Mouse (Mus musculus) splenic B cell, adult 2 months (primary cell): ENCODE data around the gene Gm11559.
"Not testable (repeated sequence)": the region's sequence is repeated elsewhere in the genome, so short reads cannot be mapped to it uniquely, and the experiment has no call there.

Source experiments
- DNase-seq: peaks from one replicate; pipeline ENCODE4 v3.0.0-alpha.2; 2011; ENCODE audit warnings: low read depth, low spot score
- H3K27me3 ChIP-seq: 2 replicates; pipeline ENCODE4 v1.6.1; 2012; ENCODE audit warnings: mild to moderate bottlenecking, low read length, moderate library complexity, mixed read lengths; ENCODE audit not compliant: control insufficient read depth, poor library complexity, insufficient read depth, severe bottlenecking
- H3K36me3 ChIP-seq: 2 replicates; pipeline ENCODE4 v1.6.1; 2012; ENCODE audit warnings: mild to moderate bottlenecking, low read length, moderate library complexity, mixed read lengths; ENCODE audit not compliant: control insufficient read depth, poor library complexity, insufficient read depth, severe bottlenecking

Gm11559 gene

DNA sequence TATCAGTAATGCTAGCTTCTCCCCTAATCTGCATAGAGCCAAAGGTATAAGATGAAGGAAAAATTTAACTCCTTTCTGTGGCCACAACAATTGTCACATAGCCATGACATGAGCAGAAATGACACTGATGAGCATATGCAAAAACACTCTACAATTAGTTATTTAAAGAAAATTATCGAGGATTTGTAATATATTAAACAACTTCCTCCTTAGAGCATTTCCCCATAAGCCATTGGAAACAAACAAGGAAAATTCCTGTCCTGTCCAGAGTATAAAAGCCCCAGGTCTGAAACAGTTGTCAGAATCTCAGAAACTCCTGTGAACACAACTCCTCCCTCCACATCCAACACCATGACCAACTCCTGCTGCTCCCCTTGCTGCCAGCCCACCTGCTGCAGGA is at the start of gene Gm11559:
Gm11559 (plus strand) TSS at position 301 of the 400 bp plus-strand sequence.
- H3K36me3 ChIP-seq, DNase-seq, H3K27me3 ChIP-seq: not testable (repeated sequence)

DNA sequence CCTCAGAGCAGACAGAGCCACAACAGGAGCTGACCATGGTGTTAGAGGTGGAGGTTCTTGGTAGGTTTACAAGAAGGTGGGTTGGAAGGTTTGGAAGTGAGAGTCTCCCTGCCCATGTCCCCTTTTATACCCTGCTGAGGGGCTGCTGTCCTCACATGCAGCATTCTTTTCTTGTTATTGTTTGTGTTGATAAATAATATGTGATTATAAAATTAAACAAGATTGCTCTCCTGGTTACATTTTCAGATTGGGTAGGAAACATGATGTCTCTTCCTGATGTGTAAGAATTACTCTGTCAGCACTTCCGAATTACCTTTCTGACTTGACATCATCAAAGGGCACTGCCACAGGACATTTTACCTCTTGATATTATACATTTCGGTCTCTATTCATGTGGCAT is 48.7 kb upstream of the Gm11559 start, which contains the start of gene Gm11564:
Gm11564 (minus strand) TSS at position 101 of the 400 bp plus-strand sequence.
- not testable (repeated sequence) for DNase-seq

DNA sequence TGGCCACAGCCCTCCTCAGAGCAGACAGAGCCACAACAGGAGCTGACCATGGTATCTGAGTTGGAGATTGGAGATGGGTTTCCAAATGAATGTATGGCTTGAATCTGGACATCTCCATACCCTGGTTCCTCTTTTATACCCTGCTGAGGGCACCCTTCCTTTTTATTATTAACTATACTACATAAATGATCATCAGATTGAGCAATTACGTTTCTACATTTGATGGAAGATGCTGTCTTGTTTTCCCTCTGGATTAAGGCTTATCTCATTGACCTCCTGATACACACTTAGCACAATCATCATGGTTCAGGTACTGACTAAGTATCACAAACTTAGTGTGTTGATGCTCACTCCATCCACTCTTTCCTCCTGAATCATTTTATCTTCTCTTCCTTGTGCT is 26.3 kb upstream of the Gm11559 start, which contains the start of gene 2300003K06Rik:
2300003K06Rik (minus strand) TSS at position 101 of the 400 bp plus-strand sequence.
- no peaks in the 10 kb centered on the region for H3K27me3 ChIP-seq
- DNase-seq, result no peak
- H3K36me3 ChIP-seq, result no peaks in the 10 kb centered on the region

More for the DNA sequence above, 48.7 kb upstream of the Gm11559 start, which contains the start of gene Gm11564:
- H3K36me3 ChIP-seq, H3K27me3 ChIP-seq: not testable (repeated sequence)

DNA sequence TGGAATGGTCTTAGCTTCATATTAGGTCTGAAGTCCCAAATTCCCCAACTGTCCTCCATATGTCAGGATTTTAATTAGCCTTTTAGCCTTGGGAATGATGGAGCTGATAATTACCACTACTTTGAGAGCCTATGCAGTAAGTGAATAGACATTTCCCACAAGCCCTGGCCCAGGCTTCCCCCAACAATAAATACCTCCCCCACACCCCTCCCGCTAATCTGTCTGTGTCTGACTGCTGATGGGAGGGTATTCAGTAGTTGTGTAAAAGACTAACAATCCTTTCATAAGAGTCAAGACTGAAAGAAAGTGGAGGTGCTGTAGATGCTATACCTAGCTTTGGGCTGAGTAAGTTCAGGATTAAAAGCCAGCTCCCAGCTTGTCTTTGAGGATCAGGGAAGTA is 22.1 kb upstream of the Gm11559 start:
- H3K36me3 ChIP-seq, result no peaks in the 10 kb centered on the region
- no peaks in the 10 kb centered on the region for H3K27me3 ChIP-seq
- DNase-seq, result no peak

DNA sequence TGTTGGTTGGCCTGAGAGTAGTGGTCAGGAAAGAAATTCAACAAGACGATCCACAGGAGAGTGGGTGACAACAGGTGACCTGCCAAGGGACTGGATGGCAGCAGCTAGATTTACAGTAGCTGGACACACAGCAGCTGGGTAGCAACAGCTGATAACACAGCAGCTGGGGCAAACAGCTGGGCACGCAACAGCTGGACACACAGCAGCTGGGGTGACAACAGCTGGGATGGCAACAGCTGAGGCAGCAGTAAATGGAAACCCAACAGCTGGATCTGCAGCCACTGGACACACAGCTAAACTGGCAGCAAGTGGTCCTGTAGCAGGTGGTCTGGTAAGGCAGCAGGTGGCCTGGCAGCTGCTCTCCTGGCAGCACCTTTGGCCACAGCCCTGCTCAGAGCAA is 17.5 kb upstream of the Gm11559 start:
- no peaks in the 10 kb centered on the region for H3K36me3 ChIP-seq
- DNase-seq, result no peak
- no peaks in the 10 kb centered on the region for H3K27me3 ChIP-seq

DNA sequence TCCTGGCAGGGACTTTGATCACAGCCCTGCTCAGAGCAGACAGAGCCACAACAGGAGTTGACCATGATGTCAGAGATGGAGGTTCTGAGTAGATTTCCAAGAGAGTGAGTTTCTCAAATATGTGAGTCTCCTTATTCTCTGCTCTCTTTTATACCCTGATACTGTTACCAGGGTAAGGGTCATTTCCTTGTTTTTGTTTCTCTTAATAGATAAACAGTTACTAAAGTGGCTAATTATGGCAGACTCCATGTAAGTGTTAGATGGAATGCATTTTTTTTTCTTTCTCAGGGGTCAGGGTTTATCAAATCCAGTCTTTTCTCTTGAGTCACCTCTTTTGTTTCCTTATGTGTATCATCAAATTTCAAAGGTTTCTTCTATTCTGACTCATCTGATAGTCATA is 12.8 kb upstream of the Gm11559 start, which contains the start of gene Krtap4-16:
Krtap4-16 (minus strand) TSS at position 101 of the 400 bp plus-strand sequence.
- Histone ChIP-seq H3K27me3 (no peaks in the 10 kb centered on the region), H3K36me3 (no peaks in the 10 kb centered on the region)
- DNase-seq, result no peak

DNA sequence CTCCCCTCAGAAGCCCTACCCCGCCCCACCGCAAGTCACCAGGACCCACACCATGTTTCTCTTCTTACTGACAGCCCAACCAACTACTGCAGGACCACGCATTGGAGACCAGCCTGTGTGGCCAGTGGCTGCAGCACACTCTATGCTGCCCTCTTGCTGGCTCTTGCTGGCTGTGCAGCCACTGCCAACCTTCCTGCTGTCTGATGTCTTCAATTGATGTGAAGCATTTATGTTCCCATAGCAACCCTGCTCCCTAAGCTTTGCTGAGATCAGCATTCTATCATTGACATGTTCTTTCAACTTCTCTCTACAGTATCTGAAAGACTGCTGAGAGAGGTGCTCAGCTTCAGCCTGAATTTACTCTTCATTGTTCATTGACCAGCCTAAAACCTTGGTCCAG is 10.2 kb upstream of the Gm11559 start:
- Histone ChIP-seq H3K36me3 (no peaks in the 10 kb centered on the region), H3K27me3 (no peaks in the 10 kb centered on the region)
- DNase-seq, result no peak

DNA sequence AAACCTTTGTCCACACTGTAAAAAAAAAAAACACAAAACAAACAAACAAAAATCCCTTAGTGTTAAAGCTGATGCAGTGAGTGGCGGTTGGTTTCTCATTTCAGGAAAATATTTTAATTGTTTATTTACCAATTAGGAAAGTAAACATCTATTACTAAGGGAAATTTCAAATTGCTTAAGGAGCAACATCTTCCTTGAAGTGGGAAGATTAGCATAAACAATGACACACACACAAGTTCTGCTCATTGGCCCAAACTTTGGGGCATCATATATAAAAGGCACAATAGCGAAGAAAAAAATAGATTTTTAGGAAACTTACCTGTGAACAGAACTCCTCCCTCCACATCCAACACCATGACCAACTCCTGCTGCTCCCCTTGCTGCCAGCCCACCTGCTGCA is 6.7 kb upstream of the Gm11559 start, which contains the start of gene Gm11568:
Gm11568 (plus strand) TSS at position 301 of the 400 bp plus-strand sequence.
- Histone ChIP-seq H3K27me3 (no peaks in the 10 kb centered on the region), H3K36me3 (no peaks in the 10 kb centered on the region)
- DNase-seq, result no peak

DNA sequence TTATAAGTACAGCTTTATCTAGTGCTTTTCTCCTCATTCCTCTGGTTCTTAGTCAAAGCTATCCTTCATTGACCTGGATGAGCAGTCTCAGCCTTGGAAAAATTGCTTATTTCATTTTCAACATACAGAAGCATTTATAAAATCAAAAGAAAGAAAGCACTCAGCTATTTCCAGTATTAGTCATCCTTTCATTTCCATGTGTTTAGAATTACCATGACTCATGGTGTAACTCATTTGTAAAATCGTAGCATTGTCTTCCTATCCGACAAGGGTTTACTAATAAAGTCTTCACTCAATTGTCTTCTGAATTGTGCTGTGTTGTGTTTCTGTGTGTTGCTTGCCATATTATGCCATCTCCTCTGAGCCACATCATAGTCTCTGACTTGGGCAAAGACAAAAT is 5.5 kb upstream of the Gm11559 start:
- Histone ChIP-seq H3K36me3 (no peaks in the 10 kb centered on the region), H3K27me3 (no peaks in the 10 kb centered on the region)
- no peak for DNase-seq

DNA sequence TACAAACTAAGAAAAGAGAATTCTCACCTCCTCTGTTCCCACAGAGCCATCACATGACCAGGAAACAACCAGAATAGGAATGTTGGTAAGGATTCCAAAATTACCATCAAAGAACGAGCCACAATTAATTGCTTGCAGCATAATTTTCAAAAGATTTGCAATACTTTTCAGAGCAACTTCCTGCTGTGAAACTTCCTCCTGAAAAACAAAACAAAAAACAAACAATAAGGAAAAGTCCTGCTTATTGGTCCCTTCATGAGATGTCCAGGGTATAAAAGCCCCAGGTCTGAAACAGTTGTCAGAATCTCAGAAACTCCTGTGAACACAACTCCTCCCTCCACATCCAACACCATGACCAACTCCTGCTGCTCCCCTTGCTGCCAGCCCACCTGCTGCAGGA is 8.8 kb downstream of the Gm11559 start, which contains the start of gene Krtap9-1:
Krtap9-1 (plus strand) TSS at position 301 of the 400 bp plus-strand sequence.
- not testable (repeated sequence) for H3K27me3 ChIP-seq, H3K36me3 ChIP-seq, DNase-seq

DNA sequence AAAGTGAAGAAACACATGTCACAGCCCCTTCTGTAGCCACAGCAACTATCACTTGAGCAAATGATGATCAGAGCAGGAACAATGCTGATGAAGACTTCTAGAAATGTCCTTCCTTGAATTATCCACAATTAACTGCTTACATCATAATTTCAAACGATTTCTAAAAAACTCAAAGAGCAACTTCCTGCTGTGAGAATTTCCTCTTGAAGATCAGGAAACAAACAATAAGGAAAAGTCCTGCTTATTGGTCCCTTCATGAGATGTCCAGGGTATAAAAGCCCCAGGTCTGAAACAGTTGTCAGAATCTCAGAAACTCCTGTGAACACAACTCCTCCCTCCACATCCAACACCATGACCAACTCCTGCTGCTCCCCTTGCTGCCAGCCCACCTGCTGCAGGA is 14.6 kb downstream of the Gm11559 start, which contains the start of gene Gm11567:
Gm11567 (plus strand) TSS at position 301 of the 400 bp plus-strand sequence.
- not testable (repeated sequence) for H3K36me3 ChIP-seq, DNase-seq, H3K27me3 ChIP-seq

DNA sequence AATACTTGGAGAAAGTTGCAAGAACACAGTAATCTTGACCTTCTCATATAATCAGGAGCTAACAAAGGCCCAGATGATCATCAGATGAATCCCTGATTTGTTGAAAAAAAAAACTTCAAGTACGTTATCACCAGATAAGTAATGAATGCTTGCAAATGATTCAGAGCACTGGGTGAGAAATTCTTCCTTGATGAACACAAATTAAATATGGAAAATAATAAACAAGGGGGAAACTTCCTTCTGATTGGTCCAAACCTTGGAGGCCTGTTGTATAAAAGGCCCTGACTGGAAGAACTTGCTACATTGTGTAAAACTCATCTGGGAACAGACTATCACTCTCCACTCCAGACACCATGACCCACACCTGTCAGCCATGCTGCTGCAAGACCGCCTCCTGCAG is 43.3 kb downstream of the Gm11559 start, which contains the start of gene Krtap31-1:
Krtap31-1 (plus strand) TSS at position 301 of the 400 bp plus-strand sequence.
- Histone ChIP-seq H3K36me3 (no peaks in the 10 kb centered on the region), H3K27me3 (no peaks in the 10 kb centered on the region)
- no peak for DNase-seq

DNA sequence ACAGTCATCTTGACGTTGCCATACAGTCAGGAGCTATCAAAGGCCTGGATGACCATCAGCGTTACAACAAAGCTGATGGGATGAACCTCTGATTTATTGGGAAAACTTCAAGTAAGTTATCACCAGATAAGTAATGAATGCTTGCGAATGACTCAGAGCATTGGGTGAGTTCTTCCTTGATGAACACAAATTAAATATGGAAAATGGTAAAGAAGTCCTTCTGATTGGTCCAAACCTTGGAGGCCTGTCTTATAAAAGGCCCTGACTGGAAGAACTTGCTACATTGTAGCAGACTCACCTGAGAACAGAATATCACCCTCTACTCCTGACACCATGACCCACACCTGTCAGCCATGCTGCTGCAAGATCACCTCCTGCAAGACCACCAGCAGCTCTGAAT is 50.2 kb downstream of the Gm11559 start, which contains the start of gene Gm11565:
Gm11565 (plus strand) TSS at position 301 of the 400 bp plus-strand sequence.
- Histone ChIP-seq H3K36me3 (no peaks in the 10 kb centered on the region), H3K27me3 (no peaks in the 10 kb centered on the region)
- no peak for DNase-seq
